Mouse (Mus musculus) heart, adult 2 months (tissue): ENCODE results near the gene N4bp1.

Experiments
- CTCF ChIP-seq: fragments of 200-600 bp; IDR thresholded peaks from 2 replicates; pipeline ENCODE4 v1.8.1; 2022; ENCODE audit warnings: antibody characterized with exemption, mild to moderate bottlenecking, moderate library complexity
- EP300 ChIP-seq: fragments of 200-500 bp; IDR thresholded peaks from 2 replicates; pipeline ENCODE4 v1.6.1; 2011; ENCODE audit warnings: low read depth, low read length, control low read depth; ENCODE audit not compliant: insufficient read depth
- POLR2A ChIP-seq: fragments of 200-500 bp; IDR thresholded peaks from 2 replicates; pipeline ENCODE4 v1.6.1; 2011; ENCODE audit warnings: mild to moderate bottlenecking, low read depth, low read length, control low read depth; ENCODE audit not compliant: insufficient read depth

- no peak for TF ChIP-seq CTCF
- TF ChIP-seq EP300: no peak
- TF ChIP-seq POLR2A: no peak
These were observed 2.2 kb downstream of the N4bp1 start for GRCm38 (mm10) chr8:86882568-86883478.
